Mouse (Mus musculus) liver, embryonic 15.5 days (tissue): Measurements from ENCODE around the gene Sez6. TPM values are rescaled to one million over a fixed set of nuclear protein-coding genes. Genes with fewer than 3 reads are reported as not detected.

ENCODE experiments used
- ATAC-seq: fragments of 200-750 bp; cut with Nextera tagmentation; 2 replicates; pipeline ENCODE4 v1.8.0; 2017; ENCODE audit warnings: moderate number of reproducible peaks, mild to moderate bottlenecking, moderate library complexity; ENCODE audit not compliant: insufficient read depth
- H3K27ac ChIP-seq: fragments of 300-500 bp; sonication (generic); replicated peaks from 2 replicates; pipeline ENCODE4 v1.5.1; 2015; ENCODE audit warnings: mild to moderate bottlenecking, inconsistent platforms
- H3K27me3 ChIP-seq: fragments of 300-500 bp; sonication (generic); 2 replicates; pipeline ENCODE4 v1.6.1; 2015; ENCODE audit warnings: mild to moderate bottlenecking, inconsistent platforms
- H3K36me3 ChIP-seq: fragments of 300-500 bp; sonication (generic); replicated peaks from 2 replicates; pipeline ENCODE4 v1.6.1; 2015; ENCODE audit warnings: moderate library complexity, mild to moderate bottlenecking, inconsistent platforms
- H3K4me1 ChIP-seq: fragments of 300-500 bp; sonication (generic); replicated peaks from 2 replicates; pipeline ENCODE4 v1.6.1; 2015; ENCODE audit warnings: inconsistent platforms
- H3K4me2 ChIP-seq: fragments of 300-500 bp; sonication (generic); 2 replicates; pipeline ENCODE4 v1.6.1; 2015; ENCODE audit warnings: moderate library complexity, mild to moderate bottlenecking, inconsistent platforms
- H3K4me3 ChIP-seq: fragments of 300-500 bp; sonication (generic); replicated peaks from 2 replicates; pipeline ENCODE4 v1.5.1; 2015; ENCODE audit warnings: mild to moderate bottlenecking, inconsistent platforms
- H3K9ac ChIP-seq: fragments of 300-500 bp; sonication (generic); 2 replicates; pipeline ENCODE4 v1.6.1; 2015; ENCODE audit warnings: moderate library complexity, mild to moderate bottlenecking, inconsistent platforms
- H3K9me3 ChIP-seq: fragments of 300-500 bp; sonication (generic); replicated peaks from 2 replicates; pipeline ENCODE4 v1.6.1; 2016; ENCODE audit warnings: inconsistent platforms
- WGBS: fragments of 180-500 bp; shearing (Covaris S2); methylation state at CpG from one replicate; pipeline ENCODE4 v1.1.7; 2015; ENCODE audit warnings: mixed read lengths; ENCODE audit not compliant: insufficient replicate concordance; 5-methylcytosine and 5-hydroxymethylcytosine counted together
- polyA plus RNA-seq: library from polyadenylated mRNA; unstranded; fragments of >200 nt; fragmentation: Nextera tagmentation; extraction: Ambion mirVana; gene quantifications from 2 replicates; pipeline ENCODE4 v1.2.1, GENCODE M21; 2015

Sez6 gene
- polyA plus RNA-seq, 1 experiment from 2014 or later = 0.16 TPM

GRCm38 (mm10) chr11:77927837-77928236 lies 2.8 kb upstream of the Sez6 start:
- Histone ChIP-seq H3K4me1 (peaks cover 8% of the 10 kb centered on the region; the same call in 1 of the 2 replicates), H3K4me3 (no peak overlapping the region), H3K27me3 (peaks cover 74% of the 10 kb centered on the region), H3K9ac (no peak overlapping the region), H3K27ac (no peak overlapping the region), H3K4me2 (no peak overlapping the region), H3K36me3 (no peaks in the 10 kb centered on the region), H3K9me3 (no peaks in the 10 kb centered on the region)
- WGBS = 45% methylated on average over 5 of the region's 5 CpGs
- ATAC-seq = no peak

DNA sequence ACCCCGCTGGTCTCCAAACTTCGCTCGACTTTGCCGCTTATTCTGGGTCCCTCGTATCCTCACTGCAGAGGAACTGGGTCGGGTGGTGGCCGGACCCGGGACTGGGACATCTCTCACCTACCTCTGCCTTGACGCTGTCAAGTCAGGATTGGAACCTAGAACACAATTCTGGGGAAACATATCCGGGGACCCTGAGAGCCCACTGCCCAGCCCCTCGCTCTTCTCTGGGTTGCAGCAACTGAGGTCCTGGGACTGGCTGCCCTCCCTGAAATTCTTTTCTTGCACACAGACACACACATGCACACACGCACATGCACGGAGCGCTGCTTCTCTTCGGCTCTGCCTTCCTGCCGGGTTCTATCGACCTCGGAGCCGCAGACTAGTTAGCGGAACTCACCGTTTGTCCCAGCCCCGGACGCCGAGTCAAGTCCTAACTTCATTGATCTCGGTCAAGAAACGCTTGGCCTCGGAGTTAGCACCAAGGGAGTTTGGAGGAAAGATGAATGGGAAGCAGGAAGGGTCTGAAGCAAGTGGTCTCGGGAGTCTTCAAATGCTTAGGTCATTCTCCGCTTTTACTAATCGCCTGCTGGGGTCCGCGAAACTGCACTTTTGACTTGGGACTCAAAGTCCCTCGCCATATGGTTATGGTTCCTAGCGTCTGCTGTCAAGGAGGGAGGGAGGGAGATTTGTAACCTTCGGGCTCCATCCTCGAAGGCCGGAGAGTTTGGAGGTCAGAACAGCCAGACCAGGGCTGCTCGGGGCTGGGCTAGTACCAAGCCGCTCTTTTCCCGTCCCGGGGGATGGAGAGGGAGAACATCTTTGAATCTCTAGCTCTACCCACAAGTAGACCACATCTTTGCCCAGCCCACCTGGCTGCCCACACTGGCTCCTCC lies 1.2 kb downstream of the Sez6 start:
- Histone ChIP-seq H3K27me3 (peaks cover 94% of the 10 kb centered on the region), H3K36me3 (no peaks in the 10 kb centered on the region)
- ATAC-seq = no peak

GRCm38 (mm10) chr11:77932576-77932975 lies 2.0 kb downstream of the Sez6 start:
- 21% methylated on average over 5 of the region's 5 CpGs for WGBS
- no peak overlapping the region for H3K27ac ChIP-seq
- ATAC-seq = no peak
- no peaks in the 10 kb centered on the region for H3K36me3 ChIP-seq
- peaks cover 98% of the 10 kb centered on the region for H3K27me3 ChIP-seq
- H3K4me1 ChIP-seq = peaks cover 8% of the 10 kb centered on the region; the same call in 1 of the 2 replicates
- no peaks in the 10 kb centered on the region for H3K9me3 ChIP-seq
- no peak overlapping the region for H3K4me3 ChIP-seq
- no peak overlapping the region for H3K9ac ChIP-seq
- H3K4me2 ChIP-seq = no peak overlapping the region

More for the DNA sequence above, 1.2 kb downstream of the Sez6 start:
- H3K9me3 ChIP-seq = no peaks in the 10 kb centered on the region
- no peak overlapping the region for H3K27ac ChIP-seq
- 3% methylated on average over 41 of the region's 41 CpGs for WGBS
- peak overlapping the region; percentile 70 for H3K4me2 ChIP-seq
- peaks cover 8% of the 10 kb centered on the region; the same call in 1 of the 2 replicates for H3K4me1 ChIP-seq
- peak overlapping the region; percentile 43 for H3K4me3 ChIP-seq
- H3K9ac ChIP-seq = no peak overlapping the region

GRCm38 (mm10) chr11:77934111-77934521 lies 3.5 kb downstream of the Sez6 start:
- Histone ChIP-seq H3K9ac (no peak overlapping the region), H3K27ac (no peak overlapping the region), H3K4me2 (no peak overlapping the region), H3K9me3 (no peaks in the 10 kb centered on the region), H3K4me1 (peaks cover 8% of the 10 kb centered on the region; the same call in 1 of the 2 replicates), H3K4me3 (no peak overlapping the region), H3K27me3 (peaks cover 97% of the 10 kb centered on the region), H3K36me3 (no peaks in the 10 kb centered on the region)
- no peak for ATAC-seq
- WGBS = 5% methylated on average over 4 of the region's 4 CpGs

DNA sequence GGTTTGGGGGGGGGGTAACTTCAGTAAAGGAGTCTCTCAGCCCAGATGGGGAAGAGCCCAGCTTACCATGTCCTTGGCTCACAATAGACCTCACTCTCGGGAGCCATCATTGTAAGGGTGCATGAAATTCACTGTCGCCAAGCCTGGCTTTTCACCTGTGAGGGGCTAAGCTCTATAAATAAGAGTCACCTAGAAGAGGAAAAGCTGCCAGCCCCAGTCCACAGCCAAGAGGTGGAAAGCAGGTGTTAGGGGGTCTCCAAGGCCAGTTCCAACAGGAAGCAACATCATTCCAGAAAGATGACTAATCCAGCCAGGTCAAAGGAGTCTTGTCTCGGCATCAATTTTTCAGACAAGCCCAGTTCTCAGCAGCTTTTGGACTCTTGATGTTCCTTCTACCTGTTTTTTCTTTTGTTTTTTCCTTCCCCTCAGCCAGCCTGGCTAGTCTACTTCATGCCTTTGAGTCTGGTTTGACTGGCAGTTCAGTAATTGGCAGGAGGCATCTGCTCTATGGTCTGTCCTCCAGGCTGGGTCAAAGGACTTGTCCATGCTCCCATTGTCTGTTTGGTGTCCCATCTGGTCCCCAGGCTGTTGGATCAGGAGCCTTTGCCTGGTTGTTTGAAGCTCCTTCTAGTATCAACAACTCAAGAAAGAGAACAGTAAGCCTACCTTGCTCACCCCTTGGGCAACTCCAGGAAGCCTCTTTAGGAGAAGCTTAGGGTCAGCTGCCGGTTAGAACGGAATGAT lies 4.1 kb downstream of the Sez6 start:
- H3K27me3 ChIP-seq = peaks cover 97% of the 10 kb centered on the region
- H3K9ac ChIP-seq = no peak overlapping the region
- no peaks in the 10 kb centered on the region for H3K36me3 ChIP-seq
- peaks cover 8% of the 10 kb centered on the region; the same call in 1 of the 2 replicates for H3K4me1 ChIP-seq
- H3K9me3 ChIP-seq = no peaks in the 10 kb centered on the region
- ATAC-seq = no peak
- no peak overlapping the region for H3K4me3 ChIP-seq
- WGBS = 44% methylated on average over 5 of the region's 5 CpGs
- no peak overlapping the region for H3K27ac ChIP-seq
- H3K4me2 ChIP-seq = no peak overlapping the region

GRCm38 (mm10) chr11:77936846-77937245 lies 6.2 kb downstream of the Sez6 start:
- H3K9me3 ChIP-seq = no peaks in the 10 kb centered on the region
- peaks cover 94% of the 10 kb centered on the region for H3K27me3 ChIP-seq
- no peak overlapping the region for H3K27ac ChIP-seq
- no peak overlapping the region for H3K4me2 ChIP-seq
- WGBS = 7% methylated on average over 8 of the region's 8 CpGs
- H3K36me3 ChIP-seq = no peaks in the 10 kb centered on the region
- H3K4me3 ChIP-seq = no peak overlapping the region
- H3K4me1 ChIP-seq = no peaks in the 10 kb centered on the region
- no peak for ATAC-seq
- no peak overlapping the region for H3K9ac ChIP-seq

DNA sequence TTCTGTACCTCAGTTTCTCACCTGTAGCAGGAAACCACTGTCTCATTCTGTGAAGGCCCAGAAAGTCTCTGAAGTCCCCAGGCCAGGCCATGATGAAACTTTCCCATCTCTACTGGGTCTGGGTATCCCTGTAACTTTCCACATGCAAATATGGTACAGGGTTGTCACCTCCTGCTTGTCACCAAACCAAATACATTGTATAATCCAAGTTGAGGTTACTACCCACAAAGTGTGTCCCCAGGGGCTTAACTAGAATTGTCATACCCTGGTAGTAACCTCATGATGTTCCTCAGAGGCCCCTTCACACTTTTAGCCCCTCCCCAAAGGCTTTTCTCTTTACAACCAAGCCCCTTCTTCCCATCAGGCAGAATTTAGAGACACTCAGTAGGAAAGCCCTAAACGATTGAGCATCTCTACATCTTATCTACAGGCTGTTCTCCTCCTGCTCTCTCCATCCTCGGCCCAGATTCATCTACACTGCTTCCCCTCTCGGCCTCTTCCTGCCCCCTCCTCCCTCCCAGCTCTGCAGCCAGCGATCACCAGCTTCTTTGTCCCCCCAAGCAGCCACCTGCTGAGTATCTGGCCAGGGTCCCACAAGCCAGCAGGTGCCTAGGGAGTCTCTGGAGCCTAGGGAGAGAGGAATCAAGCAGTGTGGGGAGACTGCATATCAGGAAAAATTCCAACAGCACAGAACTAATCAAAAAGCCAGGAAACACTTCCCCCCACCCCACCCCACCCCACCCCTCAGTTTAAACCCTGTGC lies 7.2 kb downstream of the Sez6 start:
- no peak overlapping the region for H3K9ac ChIP-seq
- H3K36me3 ChIP-seq = no peaks in the 10 kb centered on the region
- H3K4me1 ChIP-seq = no peaks in the 10 kb centered on the region
- peaks cover 93% of the 10 kb centered on the region for H3K27me3 ChIP-seq
- H3K4me2 ChIP-seq = no peak overlapping the region
- H3K4me3 ChIP-seq = no peak overlapping the region
- no peak for ATAC-seq
- H3K9me3 ChIP-seq = no peaks in the 10 kb centered on the region
- H3K27ac ChIP-seq = no peak overlapping the region
- 10% methylated on average over 4 of the region's 4 CpGs for WGBS

- 44% methylated on average over 5 of the region's 5 CpGs for WGBS
- H3K27me3 ChIP-seq = peaks cover 71% of the 10 kb centered on the region
- H3K36me3 ChIP-seq = no peaks in the 10 kb centered on the region
- ATAC-seq = no peak
- H3K27ac ChIP-seq = no peak overlapping the region
- H3K9me3 ChIP-seq = no peaks in the 10 kb centered on the region
- no peak overlapping the region for H3K4me2 ChIP-seq
- no peak overlapping the region for H3K9ac ChIP-seq
- no peaks in the 10 kb centered on the region for H3K4me1 ChIP-seq
- H3K4me3 ChIP-seq = no peak overlapping the region
These were observed 11.6 kb downstream of the Sez6 start for GRCm38 (mm10) chr11:77942230-77942629.

- H3K4me1 ChIP-seq = no peaks in the 10 kb centered on the region
- no peak overlapping the region for H3K4me2 ChIP-seq
- no peaks in the 10 kb centered on the region for H3K36me3 ChIP-seq
- H3K9me3 ChIP-seq = no peaks in the 10 kb centered on the region
- ATAC-seq = no peak
- WGBS = 15% methylated on average over 9 of the region's 9 CpGs
- H3K4me3 ChIP-seq = no peak overlapping the region
- H3K27me3 ChIP-seq = peaks cover 65% of the 10 kb centered on the region
- no peak overlapping the region for H3K27ac ChIP-seq
- no peak overlapping the region for H3K9ac ChIP-seq
These were observed 17.3 kb downstream of the Sez6 start for GRCm38 (mm10) chr11:77947860-77948259.

- Histone ChIP-seq H3K4me3 (no peak overlapping the region), H3K4me2 (no peak overlapping the region), H3K27me3 (peaks cover 79% of the 10 kb centered on the region), H3K4me1 (no peaks in the 10 kb centered on the region), H3K9ac (no peak overlapping the region), H3K36me3 (no peaks in the 10 kb centered on the region), H3K9me3 (no peaks in the 10 kb centered on the region), H3K27ac (no peak overlapping the region)
- no peak for ATAC-seq
- 20% methylated on average over 12 of the region's 12 CpGs for WGBS
These were observed 19.6 kb downstream of the Sez6 start for GRCm38 (mm10) chr11:77950125-77950685.
